Mouse (Mus musculus) fibroblast of lung, adult 2 months (primary cell): ENCODE measurements around the gene Rad51c.
"Not testable (repeated sequence)": the region's sequence is repeated elsewhere in the genome, so short reads cannot be mapped to it uniquely, and the experiment has no call there.

Experiments
- DNase-seq: peaks from one replicate; pipeline ENCODE4 v3.0.0-alpha.2; 2011; ENCODE audit warnings: low read depth

The Rad51c gene

DNA sequence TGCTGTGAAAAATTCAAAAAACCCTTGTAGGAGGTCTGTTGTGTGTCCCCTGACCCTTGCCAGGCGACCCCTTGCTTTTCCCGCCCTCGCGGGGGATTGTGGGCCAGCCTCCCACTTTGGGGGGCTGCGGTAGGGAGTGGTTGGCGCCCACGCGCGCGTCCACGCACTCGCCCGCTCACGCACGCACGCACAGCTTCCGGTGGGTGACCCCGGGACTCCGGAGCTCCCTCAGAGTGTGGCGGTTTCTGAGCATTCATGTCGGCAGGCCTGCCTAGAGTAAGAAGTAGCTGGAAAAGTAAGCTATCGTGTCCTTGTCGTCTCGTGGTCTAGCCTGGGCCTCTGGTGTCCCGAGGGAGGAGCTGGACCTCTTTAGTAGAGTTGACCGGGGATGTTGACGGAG, at the start of gene Rad51c, which contains the start of gene Tex14:
Rad51c (minus strand) TSS at position 79 of the 400 bp plus-strand sequence.
Tex14 (plus strand) TSS at position 190 of the 400 bp plus-strand sequence.
- DNase-seq = no peak

DNA sequence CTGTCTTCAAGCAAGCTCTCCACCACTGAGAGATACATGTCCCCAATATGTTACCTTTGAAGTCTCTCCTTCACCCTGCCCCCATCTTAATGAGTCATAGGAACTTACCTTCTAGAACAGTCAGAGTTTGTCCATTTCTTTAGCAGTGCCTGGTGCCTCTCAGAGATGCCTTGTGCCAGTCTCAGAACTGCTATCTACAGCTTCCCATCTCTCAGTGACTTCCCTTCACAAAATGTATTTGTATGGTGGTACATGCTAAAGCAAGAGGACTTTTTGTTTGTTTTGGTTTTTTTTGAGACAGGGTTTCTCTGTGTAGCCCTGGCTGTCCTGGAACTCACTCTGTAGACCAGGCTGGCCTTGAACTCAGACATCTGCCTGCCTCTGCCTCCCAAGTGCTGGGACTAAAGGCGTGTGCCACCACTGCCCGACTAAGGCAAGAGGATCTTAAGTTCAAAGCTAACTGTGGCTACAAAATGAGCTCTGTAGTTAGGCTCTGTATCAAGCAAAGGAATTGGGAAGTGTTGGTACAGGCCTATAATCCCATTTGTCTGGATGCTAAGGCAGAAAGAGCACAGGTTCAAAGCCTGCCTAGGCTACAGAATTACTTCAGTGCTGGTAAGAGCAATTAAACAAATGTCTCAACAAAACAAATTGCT, 49.4 kb upstream of the Rad51c start:
- no peak for DNase-seq

DNA sequence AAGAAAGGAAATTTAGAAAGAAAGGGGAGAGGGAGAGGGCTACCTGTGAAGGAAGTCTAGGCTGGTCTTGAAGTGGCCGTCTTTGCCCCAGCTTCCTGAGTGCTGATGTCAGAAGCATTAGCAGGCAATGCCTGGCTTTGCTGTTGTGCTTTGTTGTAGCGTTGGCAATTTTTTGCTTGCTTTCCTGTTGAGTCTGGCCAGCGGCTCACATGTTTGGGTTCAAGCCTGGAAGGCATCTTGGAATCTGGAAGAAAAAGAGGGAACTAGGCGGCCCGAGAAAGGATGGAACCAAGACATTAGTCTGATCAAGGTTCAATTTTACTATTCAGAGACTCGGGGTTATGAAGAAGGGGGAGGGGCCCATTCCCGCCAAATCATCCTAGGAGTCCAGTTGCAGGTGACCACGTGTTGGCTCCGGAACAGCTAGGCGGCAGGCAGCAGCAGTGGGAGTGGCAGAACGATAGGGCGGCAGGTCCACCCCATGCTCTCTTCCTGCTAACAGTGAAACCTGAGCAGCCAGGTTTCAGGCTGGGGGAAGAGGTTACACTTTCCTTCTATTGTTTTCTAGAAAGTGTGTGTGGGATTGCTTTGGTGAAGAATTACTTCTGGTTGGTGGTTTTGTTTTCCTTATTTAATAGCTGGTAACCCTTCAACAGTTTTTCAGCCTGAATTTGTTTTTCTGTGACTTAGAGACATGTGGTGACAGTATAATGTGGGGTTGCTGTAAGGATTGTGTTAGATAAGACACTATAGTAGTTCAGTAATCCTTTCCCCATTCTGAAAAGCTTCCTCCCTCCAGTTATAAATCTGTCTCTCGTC, 48.7 kb upstream of the Rad51c start:
- DNase-seq = no peak

DNA sequence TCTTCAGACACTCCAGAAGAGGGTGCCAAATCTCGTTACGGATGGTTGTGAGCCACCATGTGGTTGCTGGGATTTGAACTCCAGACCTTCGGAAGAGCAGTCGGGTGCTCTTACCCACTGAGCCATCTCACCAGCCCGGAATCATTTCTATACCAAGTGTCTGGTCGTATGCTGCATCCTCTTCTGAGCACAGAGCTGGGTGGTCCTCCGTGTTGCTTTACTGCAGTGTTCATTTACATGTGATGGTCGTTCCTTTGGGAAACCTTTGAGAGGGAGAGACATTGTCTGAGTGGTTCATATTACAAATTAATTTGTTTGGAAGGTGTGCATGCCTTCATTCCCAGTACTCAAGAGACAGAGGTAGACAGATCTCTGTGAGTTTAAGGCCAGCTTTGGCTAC, 48.0 kb upstream of the Rad51c start:
- DNase-seq = not testable (repeated sequence)

DNA sequence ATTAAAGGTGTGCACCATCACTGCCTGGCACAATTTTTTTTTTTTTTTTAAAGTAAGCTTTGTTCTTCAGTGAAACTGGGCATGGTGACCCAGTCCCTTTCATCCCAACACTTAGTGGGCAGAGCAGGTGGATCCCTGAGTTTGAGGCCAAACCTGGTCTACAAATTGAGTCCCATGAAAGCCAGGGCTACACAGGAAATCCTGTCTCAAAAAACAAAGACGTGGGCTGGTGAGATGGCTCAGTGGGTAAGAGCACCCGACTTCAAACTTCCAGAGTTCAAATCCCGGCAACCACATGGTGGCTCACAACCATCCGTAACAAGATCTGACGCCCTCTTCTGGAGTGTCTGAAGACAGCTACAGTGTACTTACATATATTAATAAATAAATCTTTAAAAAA, 45.1 kb upstream of the Rad51c start:
- DNase-seq = not testable (repeated sequence)

DNA sequence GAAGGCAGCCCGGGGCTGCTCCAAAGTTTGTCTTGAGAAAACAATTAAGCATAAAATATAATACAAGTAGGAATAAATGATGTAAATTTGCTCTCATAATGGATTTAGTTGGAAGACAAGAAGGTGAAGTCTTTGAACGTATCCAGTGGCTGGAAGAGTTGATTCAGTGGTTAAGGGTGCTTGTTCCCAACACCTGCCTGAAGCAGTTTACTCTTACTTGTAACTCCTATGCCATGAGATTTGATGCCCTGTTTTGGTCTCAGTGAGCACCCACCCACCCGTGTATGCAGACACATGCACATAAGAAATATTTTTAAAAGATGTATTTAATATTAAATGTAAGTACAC, 44.4 kb upstream of the Rad51c start:
- DNase-seq = no peak

DNA sequence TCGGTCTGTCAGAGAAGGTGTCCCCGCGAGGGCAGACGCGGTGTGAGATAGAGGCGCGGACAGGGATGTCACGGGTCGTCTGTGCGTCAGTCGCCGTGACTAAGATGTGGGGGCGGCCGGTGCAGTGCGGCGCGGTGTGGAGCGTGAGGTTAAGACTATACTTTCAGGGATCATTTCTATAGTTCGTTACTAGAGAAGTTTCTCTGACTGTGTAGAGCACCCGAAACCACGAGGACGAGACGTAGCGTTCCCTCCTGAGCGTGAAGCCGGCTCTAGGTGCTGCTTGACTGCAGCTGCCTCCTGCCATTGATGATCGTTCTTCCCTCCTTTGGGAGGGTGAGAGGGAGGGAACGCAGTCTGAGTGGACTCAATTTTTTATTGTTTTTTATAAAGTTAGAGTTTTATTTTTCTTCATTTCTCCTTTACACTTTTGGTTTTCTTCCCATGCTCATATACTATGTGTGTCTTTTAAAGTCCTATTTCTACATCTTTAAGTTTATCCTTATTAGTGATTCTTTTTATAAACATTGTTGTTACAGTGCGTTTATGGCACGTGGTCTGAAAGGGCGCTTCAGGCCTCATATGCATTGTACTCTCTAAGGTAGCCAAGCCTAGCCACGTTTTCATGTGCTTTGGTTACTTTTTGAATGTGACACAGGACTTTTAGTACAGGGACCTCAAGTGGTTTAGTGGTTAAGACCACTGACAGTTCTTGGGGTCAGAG, 43.9 kb upstream of the Rad51c start:
- peak; percentile 62 for DNase-seq

DNA sequence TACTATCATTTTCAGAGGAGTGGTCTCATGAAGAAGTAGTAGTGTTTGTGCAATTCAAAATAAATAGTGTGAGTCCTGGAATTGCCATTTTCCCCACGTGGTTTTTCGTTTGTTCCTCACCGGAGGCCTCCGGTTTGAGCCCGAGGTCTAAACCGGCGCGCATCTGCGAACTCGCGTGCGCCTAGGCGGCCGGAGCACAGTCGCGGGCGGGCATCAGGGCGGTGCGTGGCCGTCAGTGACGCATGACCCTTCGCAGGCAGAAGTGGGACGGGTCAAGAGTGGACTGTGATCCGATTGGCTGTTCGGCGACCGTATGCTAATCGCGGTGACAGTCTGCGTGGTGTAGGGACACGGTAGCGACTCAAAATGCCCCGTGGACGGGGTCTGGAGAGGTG, 43.3 kb upstream of the Rad51c start:
- peak; percentile 33 for DNase-seq

DNA sequence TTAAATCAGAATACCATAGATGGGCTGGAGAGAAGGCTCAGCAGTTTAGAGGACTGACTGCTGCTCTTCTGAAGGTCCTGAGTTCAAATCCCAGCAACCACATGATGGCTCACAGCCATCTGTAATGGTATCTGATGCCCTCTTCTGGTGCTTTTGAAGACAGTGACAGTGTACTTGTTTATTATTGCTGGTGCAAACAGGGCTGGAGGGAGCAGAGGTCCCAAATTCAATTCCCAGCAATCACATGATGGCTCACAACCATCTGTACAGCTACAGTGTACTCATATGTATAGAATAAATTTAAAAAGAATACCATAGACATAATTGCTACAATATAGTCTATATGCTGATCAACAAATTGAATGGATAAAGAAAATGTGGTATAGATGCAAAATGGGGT, 42.7 kb upstream of the Rad51c start:
- DNase-seq = no peak

DNA sequence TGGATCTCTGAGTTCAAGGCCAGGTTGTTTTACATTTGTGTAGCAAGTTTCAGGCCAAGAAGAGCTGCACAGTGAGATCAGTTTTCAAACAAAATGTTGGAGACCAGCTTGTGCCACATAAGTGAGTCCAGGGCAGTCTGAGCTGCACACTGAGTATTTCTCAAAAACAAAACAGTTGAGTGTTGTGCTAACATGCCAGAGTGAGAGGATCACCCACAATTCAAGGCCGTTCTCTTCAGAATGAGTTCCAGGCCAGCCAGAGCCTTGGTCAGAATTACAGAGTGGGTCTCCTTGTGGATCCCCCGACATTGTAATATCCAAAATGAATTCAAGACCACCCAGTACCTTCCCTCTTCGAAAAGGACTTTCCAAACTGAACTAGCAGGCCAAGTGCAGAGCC, 41.4 kb upstream of the Rad51c start:
- DNase-seq = no peak

DNA sequence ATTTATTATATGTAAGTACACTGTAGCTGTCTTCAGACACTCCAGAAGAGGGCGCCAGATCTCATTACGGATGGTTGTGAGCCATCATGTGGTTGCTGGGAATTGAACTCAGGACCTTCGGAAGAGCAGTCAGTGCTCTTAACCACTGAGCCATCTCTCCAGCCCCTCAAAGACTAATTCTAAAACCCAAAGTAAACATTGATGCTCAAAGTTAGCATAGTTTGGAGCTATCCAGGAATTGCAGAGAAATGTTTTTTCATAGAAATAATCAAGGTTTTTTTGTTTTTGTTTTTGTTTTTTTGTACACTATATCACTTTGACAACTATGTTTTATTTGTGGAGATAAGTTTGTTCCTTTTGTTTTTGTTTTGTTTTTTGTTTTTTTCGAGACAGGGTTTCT, 40.8 kb upstream of the Rad51c start:
- DNase-seq = not testable (repeated sequence)

DNA sequence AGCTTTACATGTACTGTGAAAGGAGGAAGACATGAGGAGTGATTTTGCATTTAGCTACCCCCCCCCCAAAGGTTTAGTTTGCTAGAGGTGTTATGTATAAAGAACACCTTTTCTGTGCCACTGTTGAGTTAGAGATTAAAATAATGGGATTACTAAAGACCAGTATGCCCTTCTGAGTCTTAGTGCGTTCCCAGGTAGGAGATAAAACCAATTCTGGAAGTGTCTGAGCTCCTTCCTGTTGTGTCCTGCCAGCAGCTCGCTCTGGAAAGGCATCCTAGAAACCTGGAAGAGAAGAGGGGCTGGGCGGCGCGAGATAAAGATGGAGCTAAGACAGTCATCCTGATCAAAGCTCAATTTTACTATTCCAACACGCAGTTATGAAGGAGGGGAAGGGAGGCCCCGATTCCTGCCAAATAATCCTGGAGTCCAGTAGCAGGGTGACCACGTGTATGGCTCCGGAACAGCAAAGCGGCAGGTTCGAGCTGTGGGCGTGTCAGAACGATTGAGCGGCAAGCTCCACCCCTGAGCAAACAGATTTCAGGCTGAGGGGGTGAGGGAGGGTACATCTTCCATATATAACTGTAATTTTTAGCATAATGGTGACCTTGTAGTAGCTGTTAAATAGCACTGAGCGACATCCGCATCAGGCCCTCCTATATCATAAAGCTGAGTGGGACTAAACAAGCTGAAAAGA, 40.1 kb upstream of the Rad51c start:
- no peak for DNase-seq

DNA sequence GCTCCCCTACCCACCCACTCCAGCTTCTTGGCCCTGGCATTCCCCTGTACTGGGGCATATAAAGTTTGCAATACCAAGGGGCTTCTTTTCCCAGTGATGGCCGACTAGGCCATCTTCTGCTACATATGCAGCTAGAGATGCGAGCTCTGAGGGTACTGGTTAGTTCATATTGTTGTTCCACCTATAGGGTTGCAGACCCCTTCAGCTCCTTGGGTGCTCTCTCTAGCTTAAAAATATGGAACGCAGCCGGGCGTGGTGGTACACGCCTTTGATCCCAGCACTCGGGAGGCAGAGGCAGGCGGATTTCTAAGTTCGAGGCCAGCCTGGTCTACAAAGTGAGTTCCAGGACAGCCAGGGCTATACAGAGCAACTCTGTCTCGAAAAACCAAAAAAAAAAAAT, 39.3 kb upstream of the Rad51c start:
- DNase-seq = not testable (repeated sequence)

DNA sequence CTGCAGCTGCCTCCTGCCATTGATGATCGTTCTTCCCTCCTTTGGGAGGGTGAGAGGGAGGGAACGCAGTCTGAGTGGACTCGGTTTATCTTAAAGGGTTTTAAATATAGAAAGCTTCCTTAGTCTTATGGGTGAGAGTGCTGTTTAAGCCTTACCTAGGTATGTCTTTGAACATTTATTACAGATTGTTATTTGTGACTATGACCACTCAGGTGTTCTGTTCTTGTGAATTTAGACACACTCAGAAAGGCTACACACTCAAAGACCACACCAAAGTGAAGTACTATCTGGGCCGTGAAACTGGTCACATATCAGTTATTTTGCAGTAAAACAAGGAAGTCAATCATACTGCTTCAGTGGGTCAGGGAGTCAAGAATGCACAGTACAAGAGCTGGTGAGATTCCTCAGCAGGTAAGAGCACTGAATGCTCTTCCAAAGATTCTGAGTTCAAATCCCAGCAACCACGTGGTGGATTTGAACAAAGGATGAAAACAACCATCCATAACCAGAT, 38.7 kb upstream of the Rad51c start:
- peak; percentile 69 for DNase-seq

DNA sequence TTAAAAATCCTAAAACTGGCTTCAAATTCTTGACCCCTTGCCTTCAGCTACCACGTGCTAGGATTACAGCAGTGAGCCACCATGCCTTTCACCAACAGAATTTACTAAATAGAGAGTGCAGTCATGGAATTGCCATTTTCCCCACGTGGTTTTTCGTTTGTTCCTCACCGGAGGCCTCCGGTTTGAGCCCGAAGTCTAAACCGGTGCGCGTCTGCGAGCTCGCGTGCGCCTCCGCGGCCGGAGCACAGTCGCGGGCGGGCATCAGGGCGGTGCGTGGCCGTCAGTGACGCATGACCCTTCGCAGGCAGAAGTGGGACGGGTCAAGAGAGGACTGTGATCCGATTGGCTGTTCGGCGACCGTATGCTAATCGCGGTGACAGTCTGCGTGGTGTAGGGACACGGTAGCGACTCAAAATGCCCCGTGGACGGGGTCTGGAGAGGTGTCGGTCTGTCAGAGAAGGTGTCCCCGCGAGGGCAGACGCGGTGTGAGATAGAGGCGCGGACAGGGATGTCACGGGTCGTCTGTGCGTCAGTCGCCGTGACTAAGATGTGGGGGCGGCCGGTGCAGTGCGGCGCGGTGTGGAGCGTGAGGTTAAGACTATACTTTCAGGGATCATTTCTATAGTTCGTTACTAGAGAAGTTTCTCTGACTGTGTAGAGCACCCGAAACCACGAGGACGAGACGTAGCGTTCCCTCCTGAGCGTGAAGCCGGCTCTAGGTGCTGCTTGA, 38.1 kb upstream of the Rad51c start:
- peak; percentile 27 for DNase-seq

DNA sequence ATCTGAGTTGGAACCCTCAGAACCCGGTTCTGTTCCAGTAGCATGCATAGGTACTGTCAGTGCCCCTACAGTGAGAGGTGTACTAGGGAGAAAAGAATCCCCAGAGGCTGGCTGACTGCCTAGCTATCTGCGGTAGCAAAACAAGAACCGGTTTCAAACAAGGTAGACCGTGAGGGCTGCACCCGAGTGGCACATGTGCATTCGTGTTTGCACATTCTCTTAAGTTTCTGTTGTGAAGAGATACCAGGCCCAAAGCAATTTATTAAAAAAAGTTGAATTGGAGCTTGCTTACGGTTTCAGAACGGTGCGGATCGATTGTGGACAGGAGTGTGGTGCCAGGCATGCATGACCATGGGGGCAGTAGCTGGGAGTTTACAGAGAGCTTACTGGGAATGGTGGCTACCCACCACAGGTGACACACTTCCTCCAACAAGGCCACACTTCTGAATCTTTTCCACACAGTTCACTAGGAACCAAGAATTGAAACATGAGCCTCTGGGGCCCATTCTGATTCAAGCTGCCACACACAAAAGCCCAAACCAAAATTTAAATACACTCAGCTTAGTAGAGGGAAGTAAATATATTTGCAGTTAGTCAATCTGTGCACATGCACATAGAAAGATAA, 35.2 kb upstream of the Rad51c start:
- DNase-seq = no peak

DNA sequence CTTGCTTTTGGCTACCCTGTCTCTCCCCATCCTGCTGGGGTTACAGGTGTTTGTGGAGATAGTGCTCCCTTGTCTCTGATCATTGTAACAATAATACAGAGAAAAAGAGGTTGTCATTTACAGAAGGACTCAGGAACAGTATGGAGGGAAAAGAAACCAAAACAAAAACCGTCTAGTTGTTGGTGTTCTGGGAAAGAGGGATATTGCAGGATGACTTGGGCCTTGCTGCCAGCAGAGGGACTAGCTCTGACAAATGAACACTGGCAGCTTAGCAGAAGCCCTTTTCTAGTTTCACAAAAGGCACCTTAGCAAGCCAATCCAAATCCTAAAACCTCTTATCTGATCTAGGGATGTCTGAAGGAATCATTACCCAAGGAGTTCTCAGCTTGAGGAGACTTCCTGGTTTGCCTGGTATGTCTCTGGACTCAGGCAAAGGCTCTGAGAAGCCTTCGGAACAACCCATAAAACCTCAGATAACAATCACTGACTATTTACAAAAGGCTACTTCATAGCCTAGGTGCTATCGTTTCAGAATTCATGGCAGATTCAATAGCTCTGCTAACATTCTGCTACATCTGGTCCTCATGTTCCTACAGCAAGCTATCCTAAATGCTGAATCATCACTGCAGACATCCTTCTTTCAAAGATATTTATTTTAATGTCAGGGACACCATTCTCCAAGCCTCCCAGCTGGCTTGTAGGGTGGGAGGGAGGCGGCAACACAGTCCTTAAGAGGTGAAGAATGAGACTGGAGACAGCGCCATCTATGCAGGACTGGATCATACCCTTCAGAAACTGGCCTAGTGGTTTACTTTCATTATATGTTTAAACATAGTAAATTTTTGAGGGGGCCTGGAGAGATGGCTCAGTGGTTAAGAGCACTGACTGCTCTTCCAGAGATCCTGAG, 31.8 kb upstream of the Rad51c start:
- no peak for DNase-seq

DNA sequence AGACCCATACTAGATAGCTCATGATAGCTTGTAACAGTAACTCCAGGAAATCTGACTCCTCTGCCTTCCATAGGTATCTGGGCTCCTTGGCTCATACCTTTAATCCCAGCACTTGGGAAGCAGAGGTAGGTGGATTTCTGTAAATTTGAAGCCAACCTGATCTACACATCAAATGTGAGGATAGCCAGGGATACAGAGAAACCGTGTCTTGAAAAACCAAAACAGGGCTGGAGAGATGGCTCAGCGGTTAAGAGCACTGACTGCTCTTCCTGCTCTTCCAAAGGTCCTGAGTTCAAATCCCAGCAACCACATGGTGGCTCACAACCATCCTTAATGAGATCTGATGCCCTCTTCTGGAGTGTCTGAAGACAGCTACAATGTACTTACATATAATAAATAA, 30.4 kb upstream of the Rad51c start:
- DNase-seq = not testable (repeated sequence)

DNA sequence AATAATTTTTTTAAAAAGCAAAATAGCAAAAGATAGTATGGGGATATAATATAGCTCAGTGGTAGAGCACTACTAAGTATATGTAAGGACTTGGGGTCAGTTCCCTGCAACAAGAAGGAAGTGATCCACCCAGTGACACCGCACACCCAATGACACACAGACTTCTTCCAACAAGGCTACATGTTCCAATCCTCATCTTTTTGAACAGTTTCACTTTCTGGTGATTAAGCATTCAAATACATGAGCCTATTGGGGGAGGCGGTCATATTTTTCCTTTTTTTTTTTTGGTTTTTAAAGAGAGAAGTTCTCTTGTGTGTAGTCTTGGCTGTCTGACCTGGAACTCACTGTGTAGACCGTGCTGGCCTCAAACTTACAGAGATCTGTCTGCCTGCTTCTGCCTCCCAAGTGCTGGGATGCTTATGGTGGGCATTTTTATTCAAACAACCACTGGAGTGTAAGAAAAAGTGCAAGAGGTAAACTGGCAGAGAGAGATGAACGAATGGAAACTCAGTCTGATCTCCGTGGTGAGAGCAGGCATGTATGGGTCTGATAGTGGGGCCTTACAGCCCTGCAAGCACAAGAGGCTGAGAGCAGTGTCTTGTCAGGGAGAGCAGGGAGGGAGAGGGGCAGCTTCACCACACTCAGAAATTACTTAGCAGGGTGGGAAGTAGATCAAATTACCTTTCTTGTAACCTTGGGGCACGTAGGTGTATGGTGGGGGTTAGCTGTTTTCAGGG, 28.3 kb upstream of the Rad51c start:
- no peak for DNase-seq
